Mouse (Mus musculus) liver, postnatal 0 days (tissue): Measurements from ENCODE around the gene Sema5a. TPM values are rescaled to one million over a fixed set of nuclear protein-coding genes. Genes with fewer than 3 reads are reported as not detected.

Experiments
- ATAC-seq: fragments of 200-750 bp; cut with Nextera tagmentation; 2 replicates; pipeline ENCODE4 v1.8.0; 2017; ENCODE audit warnings: mild to moderate bottlenecking, moderate library complexity
- DNase-seq: peaks from one replicate; pipeline ENCODE4 v3.0.0-alpha.2; 2016
- H3K27ac ChIP-seq: fragments of 300-500 bp; sonication (generic); 2 replicates; pipeline ENCODE4 v1.5.1; 2014; ENCODE audit warnings: antibody characterized with exemption, moderate library complexity, mild to moderate bottlenecking, low read depth
- H3K27me3 ChIP-seq: fragments of 300-500 bp; sonication (generic); 2 replicates; pipeline ENCODE4 v1.6.1; 2014; ENCODE audit warnings: low read length, control low read depth, mixed read lengths; ENCODE audit not compliant: insufficient read depth
- H3K36me3 ChIP-seq: fragments of 300-500 bp; sonication (generic); replicated peaks from 2 replicates; pipeline ENCODE4 v1.6.1; 2014; ENCODE audit warnings: mild to moderate bottlenecking, control low read depth, low read length, moderate library complexity, mixed read lengths; ENCODE audit not compliant: insufficient read depth
- H3K4me1 ChIP-seq: fragments of 300-500 bp; sonication (generic); 2 replicates; pipeline ENCODE4 v1.6.1; 2014; ENCODE audit warnings: antibody characterized with exemption, mild to moderate bottlenecking, control low read depth; ENCODE audit not compliant: insufficient read depth
- H3K4me2 ChIP-seq: fragments of 300-500 bp; sonication (generic); 2 replicates; pipeline ENCODE4 v1.6.1; 2014; ENCODE audit warnings: low read depth, mild to moderate bottlenecking, low read length, moderate library complexity, mixed read lengths
- H3K4me3 ChIP-seq: fragments of 300-500 bp; sonication (generic); 2 replicates; pipeline ENCODE4 v1.5.1; 2014; ENCODE audit warnings: low read depth, low read length
- H3K9ac ChIP-seq: fragments of 300-500 bp; sonication (generic); replicated peaks from 2 replicates; pipeline ENCODE4 v1.6.1; 2014; ENCODE audit warnings: mild to moderate bottlenecking, moderate library complexity
- H3K9me3 ChIP-seq: fragments of 300-500 bp; sonication (generic); 2 replicates; pipeline ENCODE4 v1.6.1; 2016; ENCODE audit warnings: mild to moderate bottlenecking, control low read depth, low read length, mixed read lengths
- CTCF ChIP-seq: sonication (generic); IDR thresholded peaks from 2 replicates; pipeline ENCODE4 v1.5.1; 2016; ENCODE audit warnings: antibody characterized with exemption, low read depth
- EP300 ChIP-seq: IDR thresholded peaks from 2 replicates; pipeline ENCODE4 v1.6.1; 2016; ENCODE audit warnings: antibody characterized with exemption, low read depth, mild to moderate bottlenecking
- WGBS: fragments of 180-500 bp; shearing (Covaris S2); extraction: QIAGEN DNeasy Blood & Tissue Kit; methylation state at CpG from one replicate; pipeline ENCODE4 v1.1.7; 2014; ENCODE audit not compliant: insufficient replicate concordance; 5-methylcytosine and 5-hydroxymethylcytosine counted together
- polyA plus RNA-seq: library from polyadenylated mRNA; unstranded; fragments of >200 nt; fragmentation: Nextera tagmentation; extraction: Ambion mirVana; gene quantifications from 2 replicates; pipeline ENCODE4 v1.2.1, GENCODE M21; 2015

Sema5a gene
- polyA plus RNA-seq, 1 experiment from 2014 or later = 0.36 TPM

- TF ChIP-seq CTCF = no peak
- TF ChIP-seq EP300 = no peak
- Histone ChIP-seq H3K4me2 (no peak overlapping the region), H3K4me1 (no peaks in the 10 kb centered on the region), H3K9me3 (no peaks in the 10 kb centered on the region), H3K9ac (no peak overlapping the region), H3K4me3 (no peak overlapping the region), H3K36me3 (no peaks in the 10 kb centered on the region), H3K27me3 (no peaks in the 10 kb centered on the region), H3K27ac (no peak overlapping the region)
- 75% methylated on average over 5 of the region's 5 CpGs for WGBS
- ATAC-seq = no peak
- no peak for DNase-seq
Measured at GRCm38 (mm10) chr15:32401909-32402527, 157.4 kb downstream of the Sema5a start.

- Histone ChIP-seq H3K27me3 (no peaks in the 10 kb centered on the region), H3K4me3 (no peak overlapping the region), H3K4me2 (no peak overlapping the region), H3K4me1 (no peaks in the 10 kb centered on the region), H3K9me3 (no peaks in the 10 kb centered on the region), H3K9ac (no peak overlapping the region), H3K36me3 (no peaks in the 10 kb centered on the region), H3K27ac (no peak overlapping the region)
- no peak for DNase-seq
- 72% methylated on average over 8 of the region's 8 CpGs for WGBS
- ATAC-seq = no peak
- TF ChIP-seq EP300 = no peak
- no peak for TF ChIP-seq CTCF
Measured at GRCm38 (mm10) chr15:32403321-32403720, 158.7 kb downstream of the Sema5a start.

GRCm38 (mm10) chr15:32406436-32406835, 161.8 kb downstream of the Sema5a start:
- Histone ChIP-seq H3K27me3 (no peaks in the 10 kb centered on the region), H3K36me3 (no peaks in the 10 kb centered on the region), H3K4me2 (no peak overlapping the region), H3K4me1 (no peaks in the 10 kb centered on the region), H3K27ac (no peak overlapping the region), H3K9ac (no peak overlapping the region), H3K4me3 (no peak overlapping the region), H3K9me3 (no peaks in the 10 kb centered on the region)
- no peak for TF ChIP-seq CTCF
- DNase-seq (no peak), ATAC-seq (no peak)
- 71% methylated on average over 2 of the region's 2 CpGs for WGBS

GRCm38 (mm10) chr15:32407766-32408165, 163.2 kb downstream of the Sema5a start:
- no peak overlapping the region for H3K9ac ChIP-seq
- H3K4me2 ChIP-seq = no peak overlapping the region
- 70% methylated on average over 3 of the region's 3 CpGs for WGBS
- H3K9me3 ChIP-seq = no peaks in the 10 kb centered on the region
- H3K4me3 ChIP-seq = no peak overlapping the region
- DNase-seq (no peak), ATAC-seq (no peak)
- no peak for TF ChIP-seq CTCF
- no peak for TF ChIP-seq EP300
- no peaks in the 10 kb centered on the region for H3K4me1 ChIP-seq
- H3K27ac ChIP-seq = no peak overlapping the region
- H3K27me3 ChIP-seq = no peaks in the 10 kb centered on the region
- H3K36me3 ChIP-seq = no peaks in the 10 kb centered on the region

DNA sequence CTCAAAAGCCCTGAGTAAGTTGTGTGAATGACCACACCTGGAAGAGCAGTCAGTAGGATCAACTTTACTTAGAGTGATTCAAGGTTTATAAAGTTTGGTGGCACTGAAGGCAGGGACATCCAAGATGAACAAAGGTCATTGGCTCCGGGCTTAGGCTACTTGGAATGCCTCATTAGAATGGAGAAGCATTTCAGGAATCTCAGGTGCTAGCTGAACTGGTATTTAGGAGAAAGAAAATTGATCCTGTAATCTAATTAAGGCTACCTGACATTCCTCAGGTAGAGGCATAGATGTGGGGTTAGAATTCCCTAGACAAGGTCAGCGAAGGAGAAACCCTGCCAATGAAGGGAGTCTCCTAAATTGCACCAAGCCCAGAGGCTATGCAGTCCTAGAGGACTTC, 171.7 kb downstream of the Sema5a start:
- no peak overlapping the region for H3K4me2 ChIP-seq
- TF ChIP-seq CTCF = no peak
- TF ChIP-seq EP300 = no peak
- H3K4me3 ChIP-seq = no peak overlapping the region
- H3K27me3 ChIP-seq = no peaks in the 10 kb centered on the region
- no peak overlapping the region for H3K27ac ChIP-seq
- H3K9me3 ChIP-seq = no peaks in the 10 kb centered on the region
- ATAC-seq = no peak
- no peak overlapping the region for H3K9ac ChIP-seq
- H3K36me3 ChIP-seq = no peaks in the 10 kb centered on the region
- 65% methylated on average over 2 of the region's 2 CpGs for WGBS
- no peak for DNase-seq
- no peaks in the 10 kb centered on the region for H3K4me1 ChIP-seq

DNA sequence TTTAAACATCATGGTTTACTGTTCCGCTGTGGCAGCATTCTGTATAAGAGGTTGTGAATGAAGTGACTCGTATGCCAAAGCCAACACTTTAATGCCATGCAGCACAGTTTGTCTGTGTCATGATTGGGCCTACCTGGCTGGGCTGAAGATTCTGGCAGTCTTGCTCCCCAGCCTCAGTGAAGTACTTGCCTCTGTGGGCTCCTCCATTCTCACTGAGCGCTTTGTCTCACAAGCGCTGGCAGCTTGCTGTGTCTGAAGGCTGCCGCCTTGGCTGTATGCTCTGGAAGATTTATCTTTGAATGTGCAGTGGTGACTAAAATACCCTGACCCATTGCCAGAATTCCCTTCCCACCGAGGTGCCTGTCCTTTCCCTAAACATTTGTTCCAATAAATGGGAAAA, 178.0 kb downstream of the Sema5a start:
- ATAC-seq = no peak
- 77% methylated on average over 6 of the region's 6 CpGs for WGBS
- TF ChIP-seq CTCF (no peak), EP300 (no peak)
- Histone ChIP-seq H3K27me3 (no peaks in the 10 kb centered on the region), H3K36me3 (no peaks in the 10 kb centered on the region), H3K27ac (no peak overlapping the region), H3K9ac (no peak overlapping the region), H3K4me1 (no peaks in the 10 kb centered on the region), H3K9me3 (no peaks in the 10 kb centered on the region), H3K4me3 (no peak overlapping the region), H3K4me2 (no peak overlapping the region)
- no peak for DNase-seq

DNA sequence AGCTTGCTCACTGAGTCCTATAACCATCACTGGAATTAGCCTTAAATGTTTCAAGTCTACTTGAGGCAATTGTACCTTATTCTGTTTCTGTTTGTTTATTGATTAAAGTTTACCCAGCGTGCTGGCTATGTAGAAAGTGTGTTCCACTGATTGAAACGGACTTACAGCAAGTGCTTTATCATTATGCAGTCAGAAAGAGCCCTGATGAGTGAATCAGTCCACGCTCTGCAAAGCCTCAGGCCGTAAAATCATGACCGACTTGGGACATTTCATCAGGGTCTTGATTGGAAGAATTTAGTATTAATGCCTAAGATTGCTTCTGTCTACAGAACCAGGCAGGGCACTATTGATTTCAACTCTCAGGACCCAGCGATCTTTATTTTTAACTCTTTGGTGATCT, 178.5 kb downstream of the Sema5a start:
- H3K27ac ChIP-seq = no peak overlapping the region
- H3K4me1 ChIP-seq = no peaks in the 10 kb centered on the region
- H3K27me3 ChIP-seq = no peaks in the 10 kb centered on the region
- H3K9ac ChIP-seq = no peak overlapping the region
- TF ChIP-seq CTCF (no peak), EP300 (no peak)
- ATAC-seq = no peak
- DNase-seq = no peak
- 59% methylated on average over 6 of the region's 6 CpGs for WGBS
- no peaks in the 10 kb centered on the region for H3K36me3 ChIP-seq
- no peak overlapping the region for H3K4me3 ChIP-seq
- no peaks in the 10 kb centered on the region for H3K9me3 ChIP-seq
- H3K4me2 ChIP-seq = no peak overlapping the region
